Mouse (Mus musculus) liver, embryonic 14.5 days (tissue): ENCODE measurements around the gene Zfp385b.

Experiments used
- CTCF ChIP-seq: IDR thresholded peaks from 2 replicates; pipeline ENCODE4 v1.5.1; 2016; ENCODE audit warnings: antibody characterized with exemption, low read depth, control low read depth
- EP300 ChIP-seq: IDR thresholded peaks from 2 replicates; pipeline ENCODE4 v1.6.1; 2016; ENCODE audit warnings: antibody characterized with exemption, low read depth

GRCm38 (mm10) chr2:77526803-77527202, 292.6 kb downstream of the Zfp385b start:
- no peak for TF ChIP-seq CTCF
- TF ChIP-seq EP300 = no peak
